Mouse (Mus musculus) ES-E14 (cell line): ENCODE data around the gene Arhgap20.

Experiments
- CHD2 ChIP-seq: IDR thresholded peaks from 2 replicates; pipeline ENCODE4 v1.6.1; 2014; ENCODE audit warnings: mild to moderate bottlenecking, low read depth, low read length, inconsistent platforms
- HCFC1 ChIP-seq: IDR thresholded peaks from 2 replicates; pipeline ENCODE4 v1.6.1; 2012; ENCODE audit warnings: low read length, inconsistent platforms, borderline replicate concordance; ENCODE audit not compliant: insufficient read depth
- MAFK ChIP-seq: IDR thresholded peaks from 2 replicates; pipeline ENCODE4 v1.6.1; 2014; ENCODE audit warnings: mild to moderate bottlenecking, low read depth, low read length, inconsistent platforms; ENCODE audit not compliant: insufficient read depth
- ZC3H11A ChIP-seq: IDR thresholded peaks from 2 replicates; pipeline ENCODE4 v1.6.1; 2012; ENCODE audit warnings: low read depth, mild to moderate bottlenecking, inconsistent platforms, low read length, borderline replicate concordance
- ZNF384 ChIP-seq: IDR thresholded peaks from 2 replicates; pipeline ENCODE4 v1.6.1; 2012; ENCODE audit warnings: low read depth, low read length, inconsistent platforms

DNA sequence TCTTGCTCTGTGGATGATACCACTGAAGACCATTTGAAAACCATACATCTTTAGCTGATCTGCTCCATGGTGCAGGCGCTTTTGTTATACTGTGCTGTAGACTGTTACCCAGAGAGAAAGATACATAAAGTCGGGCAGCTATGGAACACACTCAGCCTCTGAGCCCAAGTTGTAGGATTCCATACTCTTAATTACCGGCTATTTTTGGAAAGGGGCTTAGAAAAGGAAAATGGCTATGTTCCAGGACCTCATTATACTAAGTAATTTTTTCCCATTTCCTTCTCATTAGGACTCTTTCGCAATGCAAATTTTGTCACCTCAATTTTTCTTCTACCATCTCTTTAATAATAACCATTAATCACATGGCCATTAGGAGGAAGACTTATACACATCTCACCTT lies 25.3 kb upstream of the Arhgap20 start:
- TF ChIP-seq HCFC1, result no peak
- no peak for TF ChIP-seq CHD2
- no peak for TF ChIP-seq ZNF384
- no peak for TF ChIP-seq ZC3H11A
- TF ChIP-seq MAFK, result no peak
